Mouse (Mus musculus) hindbrain, embryonic 15.5 days (tissue): ENCODE results near the gene Zfp710. TPM values are rescaled to one million over a fixed set of nuclear protein-coding genes. Genes with fewer than 3 reads are reported as not detected.
"Not testable (repeated sequence)": the region's sequence is repeated elsewhere in the genome, so short reads cannot be mapped to it uniquely, and the experiment has no call there.

Source experiments
- ATAC-seq: fragments of 200-750 bp; cut with Nextera tagmentation; 2 replicates; pipeline ENCODE4 v1.8.0; 2017; ENCODE audit warnings: low read depth, moderate number of reproducible peaks, moderate TSS enrichment; ENCODE audit not compliant: low FRiP score
- H3K27ac ChIP-seq: fragments of 300-500 bp; sonication (generic); replicated peaks from 2 replicates; pipeline ENCODE4 v1.5.1; 2015; ENCODE audit warnings: mild to moderate bottlenecking, inconsistent platforms
- H3K27me3 ChIP-seq: fragments of 300-500 bp; sonication (generic); 2 replicates; pipeline ENCODE4 v1.6.1; 2015; ENCODE audit warnings: control low read depth, inconsistent platforms
- H3K36me3 ChIP-seq: fragments of 300-500 bp; sonication (generic); 2 replicates; pipeline ENCODE4 v1.6.1; 2015; ENCODE audit warnings: control low read depth, inconsistent platforms
- H3K4me1 ChIP-seq: fragments of 300-500 bp; sonication (generic); replicated peaks from 2 replicates; pipeline ENCODE4 v1.6.1; 2015; ENCODE audit warnings: control low read depth, inconsistent platforms
- H3K4me2 ChIP-seq: fragments of 300-500 bp; sonication (generic); 2 replicates; pipeline ENCODE4 v1.6.1; 2015; ENCODE audit warnings: moderate library complexity, mild to moderate bottlenecking, inconsistent platforms
- H3K4me3 ChIP-seq: fragments of 300-500 bp; sonication (generic); 2 replicates; pipeline ENCODE4 v1.5.1; 2015; ENCODE audit warnings: mild to moderate bottlenecking, inconsistent platforms
- H3K9ac ChIP-seq: fragments of 300-500 bp; sonication (generic); 2 replicates; pipeline ENCODE4 v1.6.1; 2015; ENCODE audit warnings: inconsistent platforms
- H3K9me3 ChIP-seq: fragments of 300-500 bp; sonication (generic); 2 replicates; pipeline ENCODE4 v1.6.1; 2016; ENCODE audit warnings: control low read depth, inconsistent platforms
- WGBS: fragments of 180-500 bp; shearing (Covaris S2); methylation state at CpG from one replicate; pipeline ENCODE4 v1.1.7; 2015; 5-methylcytosine and 5-hydroxymethylcytosine counted together
- polyA plus RNA-seq: library from polyadenylated mRNA; unstranded; fragments of >200 nt; fragmentation: Nextera tagmentation; extraction: Ambion mirVana; gene quantifications from 2 replicates; pipeline ENCODE4 v1.2.1, GENCODE M21; 2015

Zfp710 gene
- polyA plus RNA-seq, result 16.3 and 17.2 TPM in 2 replicates

DNA sequence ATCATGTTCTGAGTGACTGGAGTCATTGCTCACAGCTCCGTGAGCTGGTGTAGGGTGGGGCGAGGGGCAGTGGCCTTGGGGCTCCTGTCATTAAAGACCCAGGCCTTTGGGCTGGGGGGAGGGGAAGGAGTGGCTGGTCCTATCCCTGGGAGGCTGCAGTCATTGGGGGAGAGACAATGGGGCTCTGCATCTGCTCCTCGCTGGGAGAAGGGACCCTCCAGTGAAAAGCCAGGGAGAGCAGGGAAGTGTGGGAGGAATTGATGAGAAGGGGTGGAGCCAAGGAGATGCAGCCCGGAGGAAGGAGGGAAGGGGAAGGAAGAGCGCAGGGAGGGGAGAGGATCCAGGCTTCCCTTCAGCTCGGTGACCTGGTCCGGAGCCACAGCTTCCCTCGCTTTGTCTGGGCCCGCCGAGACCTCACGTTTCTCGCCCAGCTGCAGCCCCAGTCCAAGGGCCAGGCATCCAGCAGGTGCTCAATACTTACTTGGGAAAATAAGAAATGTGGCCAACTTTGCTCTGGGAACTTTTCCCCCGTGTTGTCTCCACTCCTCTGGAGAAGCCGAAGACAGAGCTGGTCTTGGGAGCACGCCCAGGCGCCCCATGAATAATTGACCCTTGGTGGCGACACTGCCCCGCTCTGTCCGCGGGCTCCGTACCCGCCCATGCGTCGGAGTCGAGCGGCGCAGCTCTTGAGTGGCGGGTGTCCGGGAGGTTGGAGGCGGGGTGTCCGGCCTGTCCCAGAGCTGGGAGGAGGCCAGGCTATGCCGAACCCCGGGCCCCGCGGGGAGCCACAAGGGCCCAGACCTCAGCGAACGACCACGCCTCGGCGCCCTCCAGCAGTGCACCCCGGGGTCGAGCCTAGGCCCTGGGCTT lies at the start of gene Zfp710:
Zfp710 (plus strand) TSS at position 294 of the 870 bp plus-strand sequence.
- H3K9ac ChIP-seq, result peak within 1 kb of the TSS; percentile 90
- peak; percentile 65 for ATAC-seq
- peak within 1 kb of the TSS; percentile 96 for H3K27ac ChIP-seq
- peak within 1 kb of the TSS; percentile 84 for H3K4me2 ChIP-seq
- under 1% methylated on average over 42 of the region's 42 CpGs for WGBS
- H3K4me1 ChIP-seq, result peaks cover 29% of the 10 kb centered on the region
- H3K4me3 ChIP-seq, result peak within 1 kb of the TSS; percentile 91
- no peaks in the 10 kb centered on the region for H3K36me3 ChIP-seq
- no peaks in the 10 kb centered on the region for H3K27me3 ChIP-seq
- no peaks in the 10 kb centered on the region for H3K9me3 ChIP-seq

- no peak overlapping the region for H3K4me2 ChIP-seq
- no peaks in the 10 kb centered on the region for H3K27me3 ChIP-seq
- no peak overlapping the region for H3K27ac ChIP-seq
- 96% methylated on average over 2 of the region's 2 CpGs for WGBS
- ATAC-seq, result no peak
- no peaks in the 10 kb centered on the region for H3K9me3 ChIP-seq
- no peaks in the 10 kb centered on the region for H3K36me3 ChIP-seq
- no peaks in the 10 kb centered on the region for H3K4me1 ChIP-seq
- no peak overlapping the region for H3K9ac ChIP-seq
- H3K4me3 ChIP-seq, result no peak overlapping the region
These were observed 49.3 kb upstream of the Zfp710 start for GRCm38 (mm10) chr7:79975316-79975715.

- Histone ChIP-seq H3K4me3 (no peak overlapping the region), H3K27me3 (no peaks in the 10 kb centered on the region), H3K9ac (no peak overlapping the region), H3K27ac (no peak overlapping the region), H3K4me2 (no peak overlapping the region), H3K4me1 (no peaks in the 10 kb centered on the region), H3K36me3 (no peaks in the 10 kb centered on the region), H3K9me3 (no peaks in the 10 kb centered on the region)
- WGBS, result 82% methylated on average over 7 of the region's 7 CpGs
- no peak for ATAC-seq
These were observed 37.9 kb upstream of the Zfp710 start for GRCm38 (mm10) chr7:79986717-79987116.

GRCm38 (mm10) chr7:79987745-79988144 lies 36.9 kb upstream of the Zfp710 start:
- no peaks in the 10 kb centered on the region for H3K4me1 ChIP-seq
- H3K27ac ChIP-seq, result no peak overlapping the region
- H3K4me3 ChIP-seq, result no peak overlapping the region
- no peaks in the 10 kb centered on the region for H3K36me3 ChIP-seq
- H3K27me3 ChIP-seq, result no peaks in the 10 kb centered on the region
- no peak overlapping the region for H3K9ac ChIP-seq
- H3K4me2 ChIP-seq, result no peak overlapping the region
- H3K9me3 ChIP-seq, result no peaks in the 10 kb centered on the region
- WGBS, result 44% methylated on average over 3 of the region's 3 CpGs
- no peak for ATAC-seq

DNA sequence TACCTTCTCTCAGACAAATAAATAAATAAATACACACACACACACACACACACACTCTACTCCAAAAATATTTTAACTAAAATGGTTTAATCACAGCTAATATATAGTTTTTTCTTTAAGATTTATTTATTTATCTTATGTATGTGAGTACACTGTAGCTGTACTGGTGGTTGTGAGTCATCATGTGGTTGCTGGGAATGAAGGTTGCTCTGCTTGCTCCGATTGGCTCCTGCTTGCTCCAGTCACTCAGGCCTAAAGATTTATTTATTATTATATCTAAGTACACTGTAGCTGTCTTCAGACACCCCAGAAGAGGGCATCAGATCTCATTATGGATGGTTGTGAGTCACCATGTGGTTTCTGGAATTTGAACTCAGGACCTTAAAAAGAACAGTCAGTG lies 36.1 kb upstream of the Zfp710 start:
- H3K36me3 ChIP-seq, ATAC-seq, H3K4me3 ChIP-seq, H3K27me3 ChIP-seq, H3K4me2 ChIP-seq, H3K9me3 ChIP-seq, H3K27ac ChIP-seq, H3K4me1 ChIP-seq, H3K9ac ChIP-seq: not testable (repeated sequence)
- 93% methylated on average over 1 of the region's 1 CpGs for WGBS

DNA sequence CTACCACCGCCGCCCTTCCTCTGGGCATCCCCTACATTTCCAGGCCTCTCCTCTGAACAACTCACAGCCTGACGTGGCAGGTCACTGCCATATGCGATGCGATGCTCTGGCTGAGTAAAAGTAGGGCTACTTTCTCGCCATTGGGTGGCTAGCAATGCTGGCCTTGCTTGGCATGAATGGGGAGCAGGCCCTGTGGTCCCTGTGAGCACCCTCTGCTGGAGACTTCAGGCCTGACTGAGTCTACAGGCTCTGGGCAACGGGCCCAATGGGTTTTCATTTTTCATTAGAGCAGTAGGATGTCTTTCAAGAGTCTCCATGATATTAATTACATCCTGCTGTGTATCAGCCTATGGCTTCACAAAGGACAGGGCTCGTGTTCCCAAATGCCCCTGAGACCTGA lies 30.1 kb upstream of the Zfp710 start:
- Histone ChIP-seq H3K9ac (no peak overlapping the region), H3K4me2 (no peak overlapping the region), H3K4me3 (no peak overlapping the region), H3K9me3 (no peaks in the 10 kb centered on the region), H3K4me1 (no peaks in the 10 kb centered on the region), H3K27me3 (no peaks in the 10 kb centered on the region), H3K27ac (no peak overlapping the region), H3K36me3 (no peaks in the 10 kb centered on the region)
- WGBS, result 29% methylated on average over 8 of the region's 8 CpGs
- no peak for ATAC-seq

- no peaks in the 10 kb centered on the region for H3K9me3 ChIP-seq
- whole genome bisulfite sequencing, result 93% methylated on average over 1 of the region's 1 CpGs
- no peaks in the 10 kb centered on the region for H3K4me1 ChIP-seq
- no peak overlapping the region for H3K4me3 ChIP-seq
- no peaks in the 10 kb centered on the region for H3K36me3 ChIP-seq
- no peak overlapping the region for H3K27ac ChIP-seq
- no peak for ATAC-seq
- no peak overlapping the region for H3K4me2 ChIP-seq
- no peaks in the 10 kb centered on the region for H3K27me3 ChIP-seq
- H3K9ac ChIP-seq, result no peak overlapping the region
These were observed 26.9 kb upstream of the Zfp710 start for GRCm38 (mm10) chr7:79997761-79998160.

DNA sequence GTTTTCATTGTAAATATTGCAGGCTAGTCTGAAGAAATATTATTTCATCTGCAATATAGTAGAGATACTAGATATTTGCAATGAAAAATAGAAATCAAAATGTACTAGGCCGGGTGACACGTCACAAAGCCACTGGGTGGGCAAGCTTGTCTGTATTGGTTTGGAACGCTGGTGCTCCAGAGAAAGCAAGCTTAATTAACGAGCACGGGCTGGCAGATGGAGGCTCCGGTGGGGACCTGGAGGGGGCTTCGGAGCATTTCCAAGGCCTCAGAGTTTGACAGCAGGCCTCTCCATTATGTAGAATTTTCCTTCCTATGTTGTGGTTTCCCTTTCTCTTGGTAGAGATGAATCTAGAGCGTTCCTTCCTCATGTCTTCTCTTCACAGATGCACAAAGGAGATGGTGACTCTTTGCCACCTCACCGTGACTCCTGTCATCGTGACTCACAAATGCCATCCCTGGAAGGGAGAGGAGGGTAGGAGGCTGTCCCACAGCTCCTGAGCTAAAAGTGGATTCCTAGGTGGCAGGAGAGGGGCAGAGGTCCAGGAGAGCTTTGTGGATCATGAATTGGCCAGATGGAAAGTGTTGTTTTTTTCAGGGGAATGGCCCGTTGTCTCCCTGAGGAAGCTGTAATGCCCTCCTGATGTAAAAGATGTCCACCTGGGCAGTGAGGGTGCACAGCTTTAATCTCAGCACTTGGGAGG lies 22.1 kb upstream of the Zfp710 start:
- H3K27me3 ChIP-seq, result no peaks in the 10 kb centered on the region
- no peaks in the 10 kb centered on the region for H3K9me3 ChIP-seq
- no peak overlapping the region for H3K27ac ChIP-seq
- no peaks in the 10 kb centered on the region for H3K4me1 ChIP-seq
- no peak overlapping the region for H3K4me2 ChIP-seq
- H3K36me3 ChIP-seq, result no peaks in the 10 kb centered on the region
- ATAC-seq, result no peak
- H3K4me3 ChIP-seq, result no peak overlapping the region
- WGBS, result 66% methylated on average over 11 of the region's 11 CpGs
- H3K9ac ChIP-seq, result no peak overlapping the region

DNA sequence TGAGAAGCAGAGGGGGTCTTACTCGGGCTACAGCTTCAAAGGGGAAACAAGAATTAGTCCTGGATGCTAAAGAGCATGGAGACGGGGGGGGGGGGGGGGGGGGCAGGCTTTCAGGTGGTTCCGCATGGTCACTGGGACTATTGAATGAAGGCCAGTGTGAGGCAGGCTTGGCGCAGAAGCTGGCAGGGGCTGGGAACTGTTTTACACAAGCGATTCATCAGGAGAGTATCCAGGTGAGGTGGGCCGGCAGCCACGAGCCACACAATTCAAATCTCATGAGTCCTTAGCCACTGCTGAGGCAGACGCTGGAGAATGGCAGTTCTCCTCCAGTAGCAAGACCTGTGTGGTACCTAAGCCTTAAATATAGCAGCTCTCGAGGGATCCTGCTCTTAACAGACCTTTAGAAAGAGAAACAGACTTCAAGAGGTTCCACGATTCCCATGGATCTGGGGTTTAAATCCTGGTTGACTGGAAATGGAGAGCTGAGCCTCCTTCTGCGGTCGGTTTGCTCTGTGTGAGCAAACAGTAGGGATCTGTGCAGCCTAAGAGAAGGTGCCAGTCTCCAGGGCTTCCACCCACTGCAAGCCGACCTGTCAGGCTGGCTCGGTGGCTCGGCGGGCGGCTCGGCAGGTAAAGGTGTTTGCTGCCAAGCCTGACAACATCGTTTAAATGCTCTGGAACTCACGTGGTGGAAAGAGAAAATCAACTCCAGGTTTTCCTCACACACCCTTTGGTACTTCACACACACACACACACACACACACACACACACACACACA lies 19.6 kb upstream of the Zfp710 start:
- no peak overlapping the region for H3K27ac ChIP-seq
- no peaks in the 10 kb centered on the region for H3K9me3 ChIP-seq
- H3K36me3 ChIP-seq, result no peaks in the 10 kb centered on the region
- no peaks in the 10 kb centered on the region for H3K27me3 ChIP-seq
- H3K4me2 ChIP-seq, result no peak overlapping the region
- H3K4me1 ChIP-seq, result no peaks in the 10 kb centered on the region
- H3K9ac ChIP-seq, result no peak overlapping the region
- H3K4me3 ChIP-seq, result no peak overlapping the region
- WGBS, result 66% methylated on average over 19 of the region's 20 CpGs
- ATAC-seq, result no peak

DNA sequence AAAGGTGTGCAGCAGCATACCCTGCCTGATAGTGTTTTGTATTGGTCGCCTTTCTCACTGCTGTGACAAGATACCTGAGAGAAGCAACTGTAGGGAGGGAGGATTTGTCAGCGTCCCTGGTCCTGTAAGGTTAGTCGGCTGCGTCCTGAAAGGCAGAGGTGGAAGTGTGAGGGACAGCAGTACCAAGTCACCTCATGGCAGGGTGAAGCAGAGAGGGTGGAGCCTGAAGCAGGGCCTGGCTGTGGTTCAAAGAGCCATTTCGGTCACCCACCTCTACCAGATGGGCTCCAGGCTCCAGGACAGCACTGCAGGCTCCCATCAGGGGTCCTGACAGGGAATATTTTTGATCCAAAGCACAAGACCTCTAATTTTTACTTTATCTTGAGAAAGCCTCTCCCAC lies 13.9 kb upstream of the Zfp710 start:
- ATAC-seq, result no peak

GRCm38 (mm10) chr7:80011470-80011869 lies 13.1 kb upstream of the Zfp710 start:
- no peak overlapping the region for H3K4me2 ChIP-seq
- H3K4me3 ChIP-seq, result no peak overlapping the region
- no peak overlapping the region for H3K9ac ChIP-seq
- no peak for ATAC-seq
- H3K9me3 ChIP-seq, result no peaks in the 10 kb centered on the region
- 67% methylated on average over 2 of the region's 2 CpGs for WGBS
- no peak overlapping the region for H3K27ac ChIP-seq
- H3K4me1 ChIP-seq, result no peaks in the 10 kb centered on the region
- H3K36me3 ChIP-seq, result no peaks in the 10 kb centered on the region
- no peaks in the 10 kb centered on the region for H3K27me3 ChIP-seq

More for the DNA sequence above, 13.9 kb upstream of the Zfp710 start:
- 83% methylated on average over 5 of the region's 5 CpGs for WGBS
- Histone ChIP-seq H3K4me1 (no peaks in the 10 kb centered on the region), H3K9me3 (no peaks in the 10 kb centered on the region), H3K27me3 (no peaks in the 10 kb centered on the region), H3K4me3 (no peak overlapping the region), H3K4me2 (no peak overlapping the region), H3K27ac (no peak overlapping the region), H3K9ac (no peak overlapping the region), H3K36me3 (no peaks in the 10 kb centered on the region)
